Mouse (Mus musculus) urinary bladder, adult 18-20 months (tissue): ENCODE results near the gene Kifc3.

Experiments
- DNase-seq, 2 experiments: peaks; one replicate each; pipeline ENCODE4 v3.0.0; 2022; ENCODE audit warnings: low spot score in 2 of 2, mixed read lengths in 2 of 2

Kifc3 gene

DNA sequence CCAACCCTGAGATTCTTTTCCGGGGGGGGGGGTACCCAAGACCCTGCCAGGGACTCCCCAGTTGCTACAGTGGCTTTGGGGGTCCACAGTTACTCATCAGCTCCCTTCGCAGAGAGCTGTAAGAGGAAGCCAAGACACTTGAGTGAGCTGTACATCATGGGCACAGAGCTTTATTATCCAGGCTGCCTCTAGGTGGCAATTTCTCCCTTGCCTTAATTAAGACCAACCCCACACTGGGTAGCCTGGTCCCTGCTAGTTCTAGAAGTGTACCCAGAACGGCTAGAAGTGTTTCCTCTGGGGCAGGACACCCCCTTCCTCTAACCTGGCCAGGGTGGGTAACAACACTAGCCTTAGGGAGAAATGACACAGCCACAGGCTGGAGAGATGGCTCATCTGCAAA, 67.4 kb downstream of the Kifc3 start:
- no peak for DNase-seq

DNA sequence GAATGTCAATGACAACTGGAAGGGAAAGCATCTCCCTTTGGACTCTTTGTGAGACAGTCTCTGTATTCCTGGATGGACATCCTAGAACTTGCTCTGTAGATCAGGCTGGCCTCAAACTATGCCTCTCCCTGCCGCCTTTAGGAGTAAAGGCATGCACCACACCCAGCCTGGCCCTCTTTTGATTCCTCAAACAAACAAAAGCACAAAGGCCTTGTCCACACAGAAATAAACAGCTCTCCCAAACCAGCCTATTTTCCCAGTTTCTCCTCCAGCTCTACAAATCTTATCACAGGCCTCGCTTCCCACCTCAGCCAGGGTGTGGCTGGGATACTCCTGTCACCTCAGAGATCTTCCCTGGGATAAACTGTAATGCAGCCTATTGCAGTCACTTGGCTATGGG, 68.4 kb downstream of the Kifc3 start:
- DNase-seq = no peak

DNA sequence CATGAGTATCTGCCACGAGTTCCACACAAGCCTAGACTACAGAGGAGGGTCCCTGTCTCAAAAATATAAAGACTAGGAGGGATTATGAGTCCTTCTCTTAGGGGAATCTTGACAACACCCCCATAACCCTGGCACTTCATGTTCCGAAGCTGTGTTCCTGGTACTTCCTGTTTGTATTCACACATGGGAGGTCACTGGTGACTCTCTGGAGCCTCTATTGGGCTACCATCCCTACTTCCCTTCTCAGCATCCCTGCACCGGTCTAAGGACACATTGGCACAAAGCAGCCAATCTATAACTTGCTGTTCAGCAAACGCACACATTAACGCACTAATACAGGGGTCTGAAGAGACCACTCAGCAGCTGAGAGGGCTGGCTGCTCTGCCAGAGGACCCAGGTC, 70.6 kb downstream of the Kifc3 start:
- no peak for DNase-seq

DNA sequence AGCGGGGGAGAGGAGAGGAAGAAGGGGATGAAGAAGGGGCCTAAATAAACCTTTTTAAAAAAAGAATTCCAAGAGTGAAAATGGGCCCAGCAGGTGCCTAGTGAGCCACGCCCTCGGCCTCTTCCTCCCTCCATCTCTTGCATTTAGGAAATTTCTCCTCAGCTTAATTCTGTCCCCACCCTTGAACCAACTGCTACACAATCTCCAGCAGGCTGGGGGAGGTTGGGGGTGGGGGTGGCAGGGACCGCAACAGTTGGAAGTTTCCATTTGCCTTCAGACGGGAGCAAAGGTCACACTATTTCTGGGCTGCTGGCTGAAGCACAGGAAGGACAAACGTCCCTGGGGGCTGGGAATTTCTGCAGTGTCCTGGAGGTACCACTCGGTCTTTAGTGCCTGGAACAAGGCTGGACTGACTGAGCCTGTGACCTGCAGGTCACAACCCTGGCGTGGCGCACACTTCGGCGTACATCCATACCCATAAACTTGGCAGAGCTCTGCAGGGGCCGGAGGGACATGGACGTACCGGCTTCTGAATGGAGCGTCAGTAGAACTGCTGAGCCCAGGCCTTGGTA, 71.6 kb downstream of the Kifc3 start:
- DNase-seq = no peak

DNA sequence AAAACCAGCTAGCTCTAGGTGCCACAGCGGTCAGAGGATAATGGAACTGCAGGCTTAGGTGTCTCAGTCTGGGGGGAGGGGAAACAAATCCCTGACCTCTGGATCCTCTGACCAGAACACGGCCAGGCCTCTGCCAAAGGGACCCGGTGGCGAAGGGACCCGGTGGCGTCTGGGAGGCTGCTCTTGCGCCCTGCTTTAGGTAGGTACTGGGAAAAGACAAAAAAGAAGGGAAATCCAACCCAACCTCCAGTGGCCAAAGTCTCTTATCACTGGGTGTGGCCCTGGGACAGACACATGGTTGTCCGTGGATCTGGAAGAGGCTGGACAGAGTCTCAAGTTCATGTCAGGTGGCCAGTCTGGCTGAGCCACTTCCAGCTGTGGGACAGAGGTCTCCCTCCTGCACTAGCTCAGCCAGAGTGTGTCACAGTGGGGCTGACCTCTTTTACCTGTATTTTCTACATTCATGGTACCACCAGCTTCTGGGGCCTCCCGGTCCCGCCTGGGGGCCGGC, 73.8 kb downstream of the Kifc3 start:
- DNase-seq = no peak

DNA sequence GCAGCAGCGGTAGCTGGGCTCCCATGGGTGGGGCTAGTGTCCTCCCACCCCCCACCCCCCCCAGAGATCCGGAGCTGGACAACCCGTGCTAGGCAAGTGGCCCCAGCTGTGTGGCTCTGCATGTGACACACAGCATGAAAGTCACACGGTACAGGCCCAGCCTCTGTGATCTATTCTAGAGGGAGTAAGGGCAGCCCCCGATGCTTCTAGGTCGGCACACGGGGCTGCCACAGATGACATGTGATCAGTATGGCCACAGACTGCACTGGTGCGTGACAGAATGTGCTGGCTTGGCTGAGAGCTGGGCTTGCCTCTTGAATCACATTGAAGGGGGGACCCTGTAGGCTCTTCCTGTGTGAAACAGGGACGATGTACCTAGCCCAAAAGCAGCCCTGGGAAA, 75.0 kb downstream of the Kifc3 start:
- no peak for DNase-seq

DNA sequence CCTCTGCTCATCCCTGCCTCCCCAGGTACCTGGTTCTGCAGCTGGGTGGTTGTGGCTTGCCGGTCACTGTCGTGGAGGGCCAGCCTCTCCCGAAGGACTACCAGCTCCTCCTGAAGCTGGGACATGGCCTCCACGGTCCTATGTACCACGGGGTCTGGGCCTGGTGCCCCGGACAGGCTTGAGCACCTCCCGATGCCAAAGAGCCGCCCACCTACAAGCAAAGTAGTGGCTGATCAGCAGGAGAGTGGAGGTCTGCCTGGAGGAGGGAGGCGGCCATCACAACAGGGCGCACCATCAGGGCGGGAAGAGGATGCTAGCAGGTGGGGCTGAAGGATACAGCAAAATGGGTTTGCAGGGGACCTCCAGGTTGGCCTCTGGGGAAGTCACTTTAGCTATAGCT, 76.1 kb downstream of the Kifc3 start:
- DNase-seq = no peak

DNA sequence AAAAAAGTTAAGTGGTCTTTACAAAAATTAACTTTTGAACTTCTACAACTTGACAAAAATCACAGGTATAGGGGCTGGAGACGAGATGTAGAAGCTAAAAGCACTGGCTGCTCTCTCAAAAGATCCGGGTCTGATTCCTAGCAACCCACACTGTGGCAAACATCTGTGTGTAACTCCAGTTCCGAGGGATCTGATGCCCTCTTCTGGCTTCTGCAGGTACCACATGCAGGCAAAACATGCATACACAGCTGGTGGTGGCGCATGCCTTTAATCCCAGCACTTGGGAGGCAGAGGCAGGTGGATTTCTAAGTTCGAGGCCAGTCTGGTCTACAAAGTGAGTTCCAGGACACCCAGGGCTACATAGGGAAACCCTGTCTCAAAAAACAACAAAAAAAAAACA, 79.2 kb downstream of the Kifc3 start:
- no peak for DNase-seq

DNA sequence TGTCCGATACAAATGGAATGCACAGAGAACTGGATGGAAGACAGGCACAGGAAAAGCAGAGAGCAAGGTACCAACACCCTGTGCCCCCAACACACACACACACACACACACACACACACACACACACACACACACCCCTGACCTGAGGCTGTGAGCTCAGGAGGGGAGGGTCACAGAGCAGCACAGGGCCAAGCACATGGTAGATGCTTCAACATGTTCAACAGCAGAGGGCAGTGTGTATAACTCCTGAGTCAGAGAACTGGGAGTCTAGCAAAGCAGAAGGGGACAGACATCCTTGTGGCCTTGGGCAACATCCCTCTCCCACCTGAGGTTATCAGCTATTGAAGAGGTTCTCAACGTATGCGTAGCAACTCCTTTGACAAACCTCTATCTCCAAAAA, 88.9 kb downstream of the Kifc3 start:
- no peak for DNase-seq

DNA sequence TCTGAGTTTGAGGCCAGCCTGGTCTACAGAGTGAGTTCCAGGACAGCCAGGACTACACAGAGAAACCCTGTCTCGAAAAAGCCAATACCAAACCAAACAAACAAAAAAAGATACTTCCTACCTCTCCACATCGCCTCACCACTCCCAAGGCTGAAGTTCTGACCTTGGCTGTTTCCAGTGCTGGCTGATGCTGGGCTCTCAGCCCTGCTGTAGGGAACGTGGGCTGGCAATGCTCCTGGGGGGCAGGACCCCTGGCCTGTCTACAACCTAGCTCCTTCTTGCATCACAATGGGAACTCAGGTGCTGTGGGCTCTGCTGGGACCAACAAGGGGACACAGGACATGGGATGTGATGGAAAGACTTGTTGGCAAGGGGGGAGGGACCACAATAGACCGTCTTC, 89.5 kb downstream of the Kifc3 start:
- DNase-seq = no peak

DNA sequence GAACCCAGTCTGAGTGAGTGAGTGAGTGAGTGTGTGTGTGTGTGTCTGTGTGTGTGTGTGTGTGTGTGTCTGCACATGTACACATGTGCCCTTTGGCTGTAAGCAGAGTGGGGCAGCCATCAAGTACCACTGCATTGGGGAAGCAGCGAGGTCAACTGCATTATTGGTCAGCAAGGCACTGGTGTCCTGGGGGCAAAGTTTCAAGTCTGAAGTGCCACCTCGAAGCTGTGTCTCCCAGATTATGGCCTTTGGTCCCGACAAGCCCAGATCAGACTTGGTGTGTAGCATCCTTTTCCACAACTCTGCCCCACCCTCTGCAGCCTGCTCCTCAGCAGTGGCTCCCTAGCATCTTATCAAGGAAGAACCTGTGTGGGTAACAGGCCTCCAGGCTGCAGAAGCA, 90.0 kb downstream of the Kifc3 start:
- DNase-seq = no peak

DNA sequence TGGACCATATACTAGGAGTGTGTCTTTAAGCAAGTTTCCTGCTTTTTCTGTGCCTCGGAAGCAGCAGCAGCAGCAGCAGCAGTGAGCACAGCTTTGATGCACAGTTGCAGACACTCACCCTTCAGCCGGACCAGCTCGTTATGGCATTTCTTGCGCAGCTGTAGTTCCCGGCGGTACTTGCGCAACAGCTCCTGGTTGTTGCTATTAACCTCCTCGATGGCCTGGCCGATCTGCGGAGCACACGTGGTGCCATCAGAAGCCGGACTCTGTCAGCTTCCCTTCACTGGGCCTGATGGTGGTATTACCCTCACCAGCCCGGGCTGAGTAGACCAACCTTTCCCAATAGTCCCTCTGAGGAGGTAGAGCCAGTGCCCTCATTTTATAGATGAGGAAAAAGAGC, 95.3 kb downstream of the Kifc3 start:
- no peak for DNase-seq

DNA sequence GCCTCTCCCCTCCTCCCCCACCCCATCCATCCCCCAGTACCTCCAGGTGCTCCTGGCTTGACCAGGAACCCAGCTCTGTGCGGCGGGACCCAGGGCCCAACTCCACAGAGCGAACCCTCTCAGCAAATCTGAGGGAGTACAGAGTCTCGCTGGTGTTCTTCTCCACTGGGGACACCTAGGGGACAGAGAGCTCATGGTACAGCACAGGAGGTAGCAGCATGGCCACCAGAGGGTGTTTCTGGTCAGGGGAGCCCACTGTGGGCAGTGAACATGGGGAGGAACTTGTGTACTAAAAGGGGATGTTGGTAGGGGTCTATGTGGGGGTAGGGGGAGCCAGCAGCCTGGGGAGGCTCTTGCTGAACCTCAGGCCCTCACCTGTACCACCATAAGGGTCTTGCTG, 100.6 kb downstream of the Kifc3 start:
- DNase-seq = no peak

DNA sequence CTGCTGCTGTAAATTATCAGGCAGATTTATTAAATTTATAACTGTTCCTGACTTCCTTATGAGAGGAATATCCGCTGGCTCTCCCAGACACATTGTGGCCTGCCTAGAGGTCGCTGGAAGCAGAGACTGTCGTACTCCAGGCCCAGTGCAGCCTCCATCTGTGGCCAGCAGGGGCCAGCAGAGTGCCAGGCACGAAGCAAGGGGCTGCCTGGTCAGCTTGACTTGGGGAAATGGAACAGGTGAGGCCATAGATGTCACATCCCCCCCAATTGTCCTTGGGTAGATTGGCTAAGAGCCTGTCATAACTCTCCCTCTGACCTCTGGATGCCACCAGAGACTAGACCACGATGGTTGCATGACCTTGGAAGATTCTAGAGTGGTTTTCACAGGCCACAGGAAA, 103.6 kb downstream of the Kifc3 start:
- DNase-seq = peak; percentile 34 to 56

DNA sequence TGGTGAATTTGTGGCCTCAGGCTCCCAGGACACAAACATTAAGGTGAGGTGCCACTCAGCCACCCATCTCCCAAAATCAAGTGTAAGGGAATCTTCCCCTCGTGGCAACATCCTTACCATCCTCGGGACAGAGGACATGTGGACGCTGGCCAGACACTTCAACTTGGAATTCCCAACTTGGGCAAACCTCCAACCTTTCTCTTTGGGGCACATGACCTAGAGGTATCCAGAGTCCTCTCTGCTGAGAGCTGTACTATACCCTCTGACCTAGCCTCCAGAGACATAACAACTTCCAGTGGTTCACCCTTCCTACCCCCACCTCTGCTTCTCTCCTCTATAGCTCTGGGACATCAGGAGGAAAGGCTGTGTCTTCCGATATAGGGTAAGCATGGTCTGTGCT, 109.0 kb downstream of the Kifc3 start:
- no peak for DNase-seq

DNA sequence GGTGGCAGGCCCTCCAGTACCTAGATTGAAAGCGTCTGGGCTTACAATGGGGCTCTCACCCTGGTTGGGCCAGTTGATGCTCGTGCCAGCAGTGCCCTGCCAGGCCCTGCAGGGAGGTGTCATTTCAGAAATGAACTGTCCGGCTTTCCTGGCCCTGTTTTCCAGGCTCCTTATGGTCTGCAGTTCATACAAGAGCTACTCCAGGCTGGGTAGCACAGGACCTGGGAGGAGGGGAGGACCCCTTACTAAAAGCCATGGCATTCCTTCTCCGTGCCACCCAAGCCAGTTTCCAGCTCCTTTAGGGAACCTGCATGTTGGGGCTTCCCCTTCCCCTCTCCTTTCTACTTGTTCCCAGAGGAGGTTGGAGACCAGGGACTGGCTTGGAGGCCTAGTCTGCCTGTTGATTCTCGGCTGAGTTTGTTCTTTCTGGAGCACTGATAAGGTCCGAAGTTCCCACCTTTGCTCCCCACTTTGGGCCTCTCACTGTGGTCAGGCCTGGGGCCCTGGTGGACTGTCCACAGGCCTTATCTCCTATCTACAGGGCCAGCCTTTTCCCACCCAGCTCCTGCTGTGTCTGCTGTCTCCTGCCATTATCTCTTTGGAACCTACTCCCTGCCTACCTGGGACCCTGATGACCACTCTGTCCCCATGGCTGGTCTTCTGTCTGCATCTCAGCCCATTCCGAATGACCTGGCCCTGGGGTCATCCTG, 117.0 kb downstream of the Kifc3 start:
- no peak for DNase-seq

DNA sequence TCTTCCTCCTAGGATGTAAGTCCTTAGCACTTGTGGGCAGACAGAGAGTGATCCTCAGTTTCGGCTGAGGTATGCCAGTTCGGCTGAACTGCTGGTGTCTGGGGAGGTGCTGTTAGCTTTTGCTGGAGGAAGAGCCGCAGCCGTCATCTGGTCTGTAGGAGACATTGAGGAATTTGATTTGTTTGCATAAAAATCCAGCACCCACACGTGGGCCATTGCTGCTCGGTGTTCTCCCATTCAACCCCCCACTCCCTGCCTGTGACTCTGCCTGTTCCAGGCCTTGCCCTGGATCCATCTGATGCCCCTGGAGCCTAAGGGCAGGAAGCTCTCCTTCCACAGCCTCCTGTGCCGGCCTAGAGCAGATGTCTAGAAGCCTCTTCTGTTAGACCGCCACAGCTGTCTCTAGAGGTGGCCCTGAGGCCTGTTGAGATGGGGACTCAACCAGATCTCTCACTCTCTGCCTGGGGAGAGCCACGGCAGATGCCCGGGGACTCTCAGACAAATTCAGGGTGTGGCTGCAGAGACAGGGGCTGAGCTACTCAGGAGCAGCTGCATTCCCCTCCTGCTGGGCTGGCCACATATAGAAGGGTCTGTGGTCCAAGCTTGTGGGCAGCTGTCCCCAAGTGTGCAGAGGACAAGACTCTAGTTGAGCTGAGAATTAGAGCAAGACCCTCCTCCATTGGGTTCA, 117.7 kb downstream of the Kifc3 start:
- no peak for DNase-seq

DNA sequence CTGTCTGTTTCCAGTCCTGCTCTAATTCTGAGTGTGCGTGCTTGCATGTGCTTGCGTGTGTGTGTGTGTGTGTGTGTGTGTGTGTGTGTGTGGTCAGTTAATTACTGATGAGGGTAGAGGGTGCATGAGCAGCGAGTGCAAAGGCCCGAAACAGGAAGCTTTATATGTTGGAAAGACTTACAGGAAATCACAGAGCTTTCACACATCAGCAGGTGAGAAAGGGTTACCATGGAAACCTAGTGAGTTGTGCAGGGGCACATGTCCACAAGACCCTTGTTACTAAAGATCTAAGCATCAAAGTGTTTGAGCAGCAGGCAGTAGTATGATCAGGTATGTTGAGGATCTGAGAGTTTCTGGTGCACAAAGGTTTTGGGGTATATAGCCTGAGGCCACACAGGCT, 118.4 kb downstream of the Kifc3 start:
- no peak for DNase-seq

DNA sequence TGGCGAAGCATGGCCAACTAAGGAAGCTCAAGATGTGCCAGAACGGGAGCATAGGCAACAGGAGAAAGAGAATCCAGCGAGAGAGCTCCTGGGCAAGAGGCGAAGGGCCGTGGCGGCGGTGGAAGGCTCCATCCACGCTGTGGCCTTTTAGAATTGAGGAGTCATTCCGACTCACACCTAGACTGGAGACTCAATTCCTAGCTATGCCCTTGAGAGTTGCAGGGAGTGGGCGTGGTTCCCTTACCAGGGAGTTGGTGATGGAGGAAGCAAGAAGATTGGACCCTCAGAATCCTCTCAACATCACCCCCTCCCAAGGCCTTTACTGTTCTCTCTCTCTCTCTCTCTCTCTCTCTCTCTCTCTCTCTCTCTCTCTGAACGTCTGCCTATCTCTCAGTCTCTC, 121.0 kb downstream of the Kifc3 start:
- no peak for DNase-seq

DNA sequence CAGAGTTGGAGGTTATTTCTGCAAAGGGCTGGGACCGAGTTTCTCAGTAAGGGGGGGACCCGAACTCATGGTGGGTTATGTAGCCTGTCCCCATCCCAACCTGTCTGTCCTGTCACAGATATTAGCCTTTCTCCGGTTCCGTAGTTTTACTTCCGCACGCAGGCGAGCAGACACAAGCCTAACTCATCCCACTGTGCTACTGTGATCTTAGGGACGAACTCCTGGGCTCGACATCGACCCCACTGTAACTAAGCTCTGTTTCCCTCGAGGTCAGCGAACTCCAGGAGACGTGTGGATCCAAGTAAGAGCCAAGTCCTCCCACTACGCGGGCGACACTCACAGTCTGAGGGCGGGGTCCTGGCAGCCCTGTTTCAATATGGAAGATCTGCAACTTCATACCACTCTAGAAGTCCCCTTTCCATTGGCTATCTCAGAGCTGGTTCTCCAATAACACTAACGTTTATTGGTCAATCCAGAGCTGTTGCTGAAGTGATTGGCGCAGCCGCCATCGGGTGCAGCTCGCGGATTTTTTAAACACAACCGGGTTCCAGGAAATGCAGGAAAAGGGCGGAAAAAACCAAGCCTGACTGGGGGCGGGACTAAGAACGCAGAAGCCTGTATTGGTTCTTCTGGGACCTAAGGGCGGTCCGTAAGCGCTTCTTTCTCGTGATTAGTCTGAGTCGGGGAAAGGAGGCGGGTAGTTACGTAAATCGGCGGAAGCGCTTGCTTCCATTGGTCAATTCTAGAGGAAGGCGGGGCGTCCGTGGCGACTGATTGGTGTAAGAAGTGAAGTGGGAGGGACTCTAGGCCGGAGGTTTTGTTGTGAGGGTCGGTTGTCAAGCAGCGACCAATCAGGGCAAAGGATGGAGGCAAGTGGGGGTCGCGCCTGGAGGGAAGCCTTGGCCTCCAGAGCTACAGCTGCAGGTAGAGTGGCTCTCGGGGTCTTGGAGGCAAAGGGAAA, 122.0 kb downstream of the Kifc3 start, which contains the start of gene Katnb1:
Gene Katnb1 (plus strand): TSS at position 806 of the 961 bp plus-strand sequence.
- peak; percentile 88 to 98 for DNase-seq

DNA sequence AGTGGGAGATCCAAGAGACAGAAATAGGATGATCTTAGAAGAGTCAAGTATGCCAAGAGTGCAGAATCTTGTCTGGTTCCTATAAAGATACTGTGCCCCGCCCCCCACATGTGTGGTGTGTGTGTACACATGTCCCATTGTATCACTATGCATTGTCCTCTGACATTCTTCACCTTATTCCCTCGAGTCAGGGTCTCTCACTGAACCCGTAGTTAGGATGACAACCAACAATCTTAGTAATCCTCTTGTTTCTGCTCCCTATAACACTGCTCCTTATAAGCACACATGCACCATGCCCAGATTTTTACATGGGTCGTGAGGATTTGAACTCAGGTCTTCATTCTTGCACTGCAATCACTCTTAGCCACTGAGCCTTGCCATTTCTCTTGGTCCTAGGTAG, 123.3 kb downstream of the Kifc3 start:
- no peak for DNase-seq

DNA sequence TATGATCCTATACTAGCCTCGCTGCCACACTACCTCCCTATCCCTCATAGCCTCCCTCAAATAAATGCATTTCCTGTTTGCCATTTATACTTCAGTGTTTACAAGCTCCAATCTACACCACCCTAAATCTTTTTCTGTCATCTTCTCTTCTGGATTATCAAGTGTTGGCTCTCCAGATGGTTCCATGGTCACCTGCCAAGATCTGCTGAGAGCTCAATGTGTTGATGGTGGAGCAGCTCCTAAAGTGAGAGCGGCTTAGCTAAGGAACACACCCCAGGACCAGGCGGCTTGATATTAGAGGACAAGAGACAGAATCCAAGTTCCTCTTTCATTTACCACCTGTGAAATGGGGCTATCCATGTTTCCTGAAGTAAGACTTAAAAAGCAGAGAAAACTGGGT, 124.6 kb downstream of the Kifc3 start:
- no peak for DNase-seq
